Mouse (Mus musculus) hindbrain, embryonic 14.5 days (tissue): ENCODE results near the gene Gtf2e1. TPM values are rescaled to one million over a fixed set of nuclear protein-coding genes. Genes with fewer than 3 reads are reported as not detected.

Experiments used
- ATAC-seq: fragments of 200-750 bp; cut with Nextera tagmentation; 2 replicates; pipeline ENCODE4 v1.8.0; 2017; ENCODE audit warnings: moderate number of reproducible peaks, mild to moderate bottlenecking, moderate TSS enrichment, moderate library complexity; ENCODE audit not compliant: low FRiP score
- DNase-seq: peaks from one replicate; pipeline ENCODE4 v3.0.0-alpha.2; 2015; ENCODE audit warnings: low spot score
- H3K27ac ChIP-seq: fragments of 300-500 bp; sonication (generic); 2 replicates; pipeline ENCODE4 v1.5.1; 2014; ENCODE audit warnings: mild to moderate bottlenecking, moderate library complexity
- H3K27me3 ChIP-seq: fragments of 300-500 bp; sonication (generic); 2 replicates; pipeline ENCODE4 v1.6.1; 2014; ENCODE audit warnings: mild to moderate bottlenecking, low read length, mixed read lengths; ENCODE audit not compliant: control insufficient read depth, insufficient read depth
- H3K36me3 ChIP-seq: fragments of 300-500 bp; sonication (generic); replicated peaks from 2 replicates; pipeline ENCODE4 v1.6.1; 2014; ENCODE audit not compliant: control insufficient read depth, insufficient read depth
- H3K4me1 ChIP-seq: fragments of 300-500 bp; sonication (generic); replicated peaks from 2 replicates; pipeline ENCODE4 v1.6.1; 2014; ENCODE audit warnings: antibody characterized with exemption, low read length, mixed read lengths; ENCODE audit not compliant: control insufficient read depth, insufficient read depth
- H3K4me2 ChIP-seq: fragments of 300-500 bp; sonication (generic); replicated peaks from 2 replicates; pipeline ENCODE4 v1.6.1; 2014; ENCODE audit warnings: mild to moderate bottlenecking, moderate library complexity
- H3K4me3 ChIP-seq: fragments of 300-500 bp; sonication (generic); replicated peaks from 2 replicates; pipeline ENCODE4 v1.5.1; 2014; ENCODE audit warnings: mild to moderate bottlenecking, low read length
- H3K9ac ChIP-seq: fragments of 300-500 bp; sonication (generic); 2 replicates; pipeline ENCODE4 v1.6.1; 2014
- H3K9me3 ChIP-seq: fragments of 300-500 bp; sonication (generic); 2 replicates; pipeline ENCODE4 v1.6.1; 2016; ENCODE audit warnings: low read length; ENCODE audit not compliant: control insufficient read depth
- whole genome bisulfite sequencing: fragments of 180-500 bp; shearing (Covaris S2); extraction: QIAGEN DNeasy Blood & Tissue Kit; methylation state at CpG from one replicate; pipeline ENCODE4 v1.1.7; 2014; 5-methylcytosine and 5-hydroxymethylcytosine counted together
- polyA plus RNA-seq: library from polyadenylated mRNA; unstranded; fragments of >200 nt; fragmentation: Nextera tagmentation; extraction: Ambion mirVana; gene quantifications from 2 replicates; pipeline ENCODE4 v1.2.1, GENCODE M21; 2014

Gtf2e1 gene
- polyA plus RNA-seq, 1 experiment from 2014 or later = 29.0 TPM

DNA sequence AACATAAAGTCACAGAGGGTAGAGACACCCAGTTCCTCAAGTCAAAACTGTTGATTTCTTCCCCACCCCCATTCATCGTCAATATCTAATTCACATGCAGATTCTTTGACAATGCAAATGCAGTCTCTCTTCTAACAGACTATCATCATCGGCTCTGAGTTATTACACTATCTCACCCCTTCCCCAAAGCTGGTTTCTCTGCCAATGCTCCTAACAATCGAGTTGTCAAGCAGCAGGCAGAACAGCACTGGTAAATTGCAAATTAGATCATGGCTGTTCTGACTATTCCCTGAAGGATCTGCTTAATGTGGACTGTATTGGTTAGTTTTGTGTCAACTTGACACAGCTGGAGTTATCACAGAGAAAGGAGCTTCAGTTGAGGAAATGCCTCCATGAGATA lies 70.0 kb downstream of the Gtf2e1 start:
- Histone ChIP-seq H3K27me3 (no peaks in the 10 kb centered on the region), H3K4me2 (no peak overlapping the region), H3K27ac (no peak overlapping the region), H3K4me3 (no peak overlapping the region), H3K9ac (no peak overlapping the region), H3K36me3 (no peaks in the 10 kb centered on the region), H3K9me3 (no peaks in the 10 kb centered on the region), H3K4me1 (peaks cover 13% of the 10 kb centered on the region; the same call in 1 of the 2 replicates)
- no peak for DNase-seq
- ATAC-seq = no peak
- 43% methylated on average over 3 of the region's 3 CpGs for WGBS

DNA sequence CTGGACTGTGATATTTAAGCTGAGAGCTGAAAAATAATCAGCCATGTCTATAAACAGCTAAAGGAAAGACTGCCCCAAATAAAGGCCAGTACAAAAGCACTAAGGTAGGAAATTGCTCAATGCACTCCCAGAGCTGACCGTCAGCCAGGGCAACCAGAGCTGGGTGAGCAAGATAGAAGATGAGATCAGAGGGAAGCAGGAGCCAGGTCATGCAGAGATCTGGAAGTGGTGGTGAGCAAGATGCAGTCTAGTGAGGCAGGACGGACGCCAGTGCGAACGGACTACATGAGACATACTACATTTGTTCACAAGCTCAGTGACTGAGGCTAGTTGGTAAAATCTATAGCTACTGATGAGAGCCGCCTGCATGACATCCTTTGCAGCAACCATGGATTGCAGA lies 75.6 kb downstream of the Gtf2e1 start:
- Histone ChIP-seq H3K4me3 (no peak overlapping the region), H3K36me3 (no peaks in the 10 kb centered on the region), H3K27me3 (no peaks in the 10 kb centered on the region), H3K4me2 (no peak overlapping the region), H3K4me1 (no peaks in the 10 kb centered on the region), H3K27ac (no peak overlapping the region), H3K9me3 (no peaks in the 10 kb centered on the region), H3K9ac (no peak overlapping the region)
- 93% methylated on average over 6 of the region's 6 CpGs for WGBS
- ATAC-seq = no peak
- no peak for DNase-seq

DNA sequence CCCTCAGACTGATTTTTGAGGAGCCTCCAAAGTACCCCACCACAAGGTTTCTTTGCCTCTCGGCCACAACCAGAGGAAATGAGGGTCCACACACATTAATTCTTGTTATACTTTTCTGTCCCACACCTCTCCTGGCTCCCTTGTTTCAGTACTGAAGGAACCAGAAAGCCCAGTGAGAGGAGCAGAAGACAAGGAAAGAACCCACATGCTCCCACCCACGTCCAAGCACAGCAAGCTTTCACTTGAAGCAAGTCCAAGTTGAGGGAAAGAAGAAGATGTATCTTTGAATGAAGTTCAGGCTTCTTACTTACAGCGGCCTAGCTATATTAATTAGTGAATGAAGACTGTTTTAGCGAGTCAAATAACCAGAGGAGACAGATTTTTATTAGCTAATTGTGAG lies 76.7 kb downstream of the Gtf2e1 start:
- ATAC-seq (no peak), DNase-seq (no peak)
- H3K4me1 ChIP-seq = no peaks in the 10 kb centered on the region
- no peaks in the 10 kb centered on the region for H3K9me3 ChIP-seq
- no peak overlapping the region for H3K9ac ChIP-seq
- no peaks in the 10 kb centered on the region for H3K36me3 ChIP-seq
- no peaks in the 10 kb centered on the region for H3K27me3 ChIP-seq
- no peak overlapping the region for H3K4me3 ChIP-seq
- no peak overlapping the region for H3K4me2 ChIP-seq
- WGBS = 80% methylated on average over 4 of the region's 4 CpGs
- H3K27ac ChIP-seq = no peak overlapping the region

DNA sequence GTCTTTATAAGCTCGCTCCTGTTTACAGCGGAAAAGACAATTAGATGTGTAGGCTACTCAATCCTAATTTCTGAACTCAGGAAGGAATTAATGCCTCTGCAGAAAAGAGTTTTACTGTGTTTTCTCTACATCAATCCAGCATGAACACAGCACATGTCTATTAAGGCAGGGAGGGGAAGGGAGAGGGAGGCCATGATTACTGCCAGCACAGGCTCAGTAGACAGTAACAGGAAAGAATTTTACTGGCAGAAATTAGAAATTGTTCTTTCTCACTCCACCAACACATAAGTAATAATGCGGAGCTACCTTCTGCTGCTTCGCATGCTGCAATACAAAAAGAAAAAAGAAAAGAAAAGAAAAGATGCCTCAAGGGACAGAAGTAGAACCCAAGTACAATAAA lies 78.0 kb downstream of the Gtf2e1 start:
- Histone ChIP-seq H3K36me3 (no peaks in the 10 kb centered on the region), H3K27ac (no peak overlapping the region), H3K4me1 (no peaks in the 10 kb centered on the region), H3K4me2 (no peak overlapping the region), H3K9ac (no peak overlapping the region), H3K27me3 (no peaks in the 10 kb centered on the region), H3K9me3 (no peaks in the 10 kb centered on the region), H3K4me3 (no peak overlapping the region)
- 87% methylated on average over 4 of the region's 4 CpGs for WGBS
- no peak for ATAC-seq
- DNase-seq = no peak

Other genes starting within 250 kb of the Gtf2e1 start
- 18.7 and 21.1 TPM in 2 replicates for gene Stxbp5l, start 154.8 kb downstream of the Gtf2e1 start, polyA plus RNA-seq
- 18.4 and 18.5 TPM in 2 replicates for gene Rabl3, start 96 bp upstream of the Gtf2e1 start, polyA plus RNA-seq
- gene Hgd, start 40.4 kb upstream of the Gtf2e1 start, polyA plus RNA-seq = 0.13 TPM in 1 of 2 replicates, not detected in the other
- 64.5 and 69.9 TPM in 2 replicates for gene Ndufb4, start 114.7 kb upstream of the Gtf2e1 start, polyA plus RNA-seq
- 111 and 126 TPM in 2 replicates for gene Fstl1, start 237.1 kb upstream of the Gtf2e1 start, polyA plus RNA-seq